In genomic region chr2:28063711-28064338, GRCm38 (mm10) we compare ENCODE assay signal across 24 mouse cellular contexts. TPM values are rescaled to one million over a fixed set of nuclear protein-coding genes. Genes with fewer than 3 reads are reported as not detected.
A peak's percentile ranks its signal among the peaks of the same experiment; 100 is the strongest.
DNase-seq lines count a peak whose midpoint lies in the region; ATAC-seq and TF ChIP-seq lines count a peak whose summit lies in the region.
"Had no signal": no experiment of that assay in that cellular context is flagged by ENCODE, and none has a peak within 500 bp of the region (broad histone marks: within the 10 kb centered on the region; RNA-seq: fewer than 3 reads in every experiment).

No protein-coding gene starts in this region.

- DNase-seq in heart, postnatal 25 days (ENCODE audit: low spot score), result no peak
- DNase-seq in liver, result peak; percentile 60
- DNase-seq in liver, postnatal 0 days, result no peak
- no peak for DNase-seq in urinary bladder, postnatal 25 days (ENCODE audit: low spot score)
- no peak for DNase-seq in lung, postnatal 10 days
- DNase-seq: cerebellum, adult 8-10 months; forebrain, postnatal 0 days; kidney, adult 9 months; kidney, postnatal 25 days; layer of hippocampus, adult 9-11 months; thymus, adult 18-20 months; thymus, postnatal 4 days had no signal

- no peak for ATAC-seq in heart, embryonic 12.5 days (ENCODE audit: insufficient number of reproducible peaks, low FRiP score)
- ATAC-seq in liver, postnatal 0 days, result peak; percentile 30
- ATAC-seq: forebrain, postnatal 0 days; midbrain, embryonic 16.5 days had no signal

- peak overlapping the region; percentile 49; the same call in 1 of the 2 replicates for H3K27ac ChIP-seq in heart, embryonic 12.5 days (ENCODE audit: poor library complexity, severe bottlenecking)
- peak overlapping the region; percentile 80 for H3K27ac ChIP-seq in bone marrow, adult 2 months (ENCODE audit: control insufficient read depth, insufficient read depth, low read depth, low read length, poor library complexity)
- H3K27ac ChIP-seq in liver, postnatal 0 days (ENCODE audit: low read depth), result peak overlapping the region; percentile 88
- H3K27ac ChIP-seq: hindbrain, embryonic 14.5 days; limb, embryonic 13.5 days; lung, embryonic 15.5 days; neural tube, embryonic 15.5 days; stomach, embryonic 15.5 days had no signal

- TF ChIP-seq EP300 in liver, postnatal 0 days (IDR thresholded peaks at IDR 0.05; ENCODE audit: low read depth), result no peak

- TF ChIP-seq POLR2A in bone marrow, adult 2 months (IDR thresholded peaks at IDR 0.05; ENCODE audit: borderline replicate concordance, control insufficient read depth, low read depth, low read length), result no peak

- no peaks in the 10 kb centered on the region for H3K36me3 ChIP-seq in heart, embryonic 12.5 days
- 0 out of 2 replicates have a peak, but pooled peaks cover 2% of the 10 kb centered on the region for H3K36me3 ChIP-seq in liver, postnatal 0 days (replicated peaks; ENCODE audit: insufficient read depth, low read length)
- H3K36me3 ChIP-seq: limb, embryonic 13.5 days; lung, embryonic 15.5 days; neural tube, embryonic 15.5 days; stomach, embryonic 15.5 days had no signal

- intact Hi-C loops in heart, postnatal 25 days (cut with DNase I), result no loop called here

- H3K27me3 ChIP-seq in heart, embryonic 12.5 days (replicated peaks), result 0 out of 2 replicates have a peak, but pooled peaks cover 5% of the 10 kb centered on the region
- H3K27me3 ChIP-seq in liver, postnatal 0 days (ENCODE audit: insufficient read depth, low read length), result no peaks in the 10 kb centered on the region
- H3K27me3 ChIP-seq: limb, embryonic 13.5 days; lung, embryonic 15.5 days; neural tube, embryonic 15.5 days; stomach, embryonic 15.5 days had no signal

- TF ChIP-seq CTCF in bone marrow, adult 2 months (IDR thresholded peaks at IDR 0.05; ENCODE audit: control insufficient read depth, insufficient read depth, low read length), result no peak
- TF ChIP-seq CTCF in liver, postnatal 0 days (IDR thresholded peaks at IDR 0.05; ENCODE audit: low read depth), result no peak

- H3K9ac ChIP-seq in heart, embryonic 12.5 days, result no peak overlapping the region
- 0 out of 2 replicates have a peak overlapping the region, but pooled peaks have one; percentile 23 for H3K9ac ChIP-seq in liver, postnatal 0 days (replicated peaks)
- H3K9ac ChIP-seq: forebrain, postnatal 0 days; hindbrain, embryonic 14.5 days; limb, embryonic 13.5 days; lung, embryonic 15.5 days; neural tube, embryonic 15.5 days; stomach, embryonic 15.5 days had no signal

- peaks cover 8% of the 10 kb centered on the region; the same call in 1 of the 2 replicates for H3K4me1 ChIP-seq in heart, embryonic 12.5 days (replicated peaks)
- H3K4me1 ChIP-seq in bone marrow, adult 2 months (ENCODE audit: control insufficient read depth, insufficient read depth, low read length), result peaks cover 3% of the 10 kb centered on the region; the same call in 1 of the 2 replicates
- peaks cover 35% of the 10 kb centered on the region for H3K4me1 ChIP-seq in liver, postnatal 0 days (ENCODE audit: insufficient read depth)
- H3K4me1 ChIP-seq: lung, embryonic 15.5 days had no signal

- H3K4me2 ChIP-seq in heart, embryonic 12.5 days, result no peak overlapping the region
- no peak overlapping the region; the same call in 1 of the 2 replicates for H3K4me2 ChIP-seq in liver, postnatal 0 days (ENCODE audit: low read depth, low read length)
- H3K4me2 ChIP-seq: hindbrain, embryonic 14.5 days; limb, embryonic 13.5 days; lung, embryonic 15.5 days; neural tube, embryonic 15.5 days; stomach, embryonic 15.5 days had no signal

- no peak overlapping the region for H3K4me3 ChIP-seq in heart, embryonic 12.5 days
- H3K4me3 ChIP-seq in bone marrow, adult 2 months (replicated peaks; ENCODE audit: control insufficient read depth, low read depth, low read length), result no peak overlapping the region
- no peak overlapping the region for H3K4me3 ChIP-seq in liver, postnatal 0 days (ENCODE audit: low read depth, low read length)
- H3K4me3 ChIP-seq: limb, embryonic 13.5 days; lung, embryonic 15.5 days; neural tube, embryonic 15.5 days; stomach, embryonic 15.5 days had no signal

- WGBS in heart, embryonic 12.5 days, result 76% methylated on average over 4 of the region's 4 CpGs
- 76% methylated on average over 4 of the region's 4 CpGs for WGBS in bone marrow, adult 2 months
- 58% methylated on average over 4 of the region's 4 CpGs for WGBS in liver, postnatal 0 days (ENCODE audit: insufficient replicate concordance)

- H3K9me3 ChIP-seq in heart, embryonic 12.5 days (replicated peaks), result no peaks in the 10 kb centered on the region
- H3K9me3 ChIP-seq in liver, postnatal 0 days (ENCODE audit: low read length), result no peaks in the 10 kb centered on the region
- H3K9me3 ChIP-seq: limb, embryonic 13.5 days; lung, embryonic 15.5 days; neural tube, embryonic 15.5 days; stomach, embryonic 15.5 days had no signal

RNA-seq across cellular contexts. Expression of gene Fcnb, which starts 20.9 kb away (rescaled TPM):
- polyA plus RNA-seq in heart, embryonic 12.5 days (2016; fragmentation: Nextera tagmentation; extraction: Ambion mirVana), result 0.33 TPM in 1 of 2 replicates, not detected in the other
- total RNA-seq in heart, postnatal 25 days (2021), result not detected
- 79.1 and 132 TPM in 2 replicates for polyA plus RNA-seq in bone marrow, adult 2 months (2011; ENCODE audit: insufficient read depth, insufficient read length, low replicate concordance, missing spikeins)
- 56.1 and 57.0 TPM in 2 replicates for polyA plus RNA-seq in liver, postnatal 0 days (2015; fragmentation: Nextera tagmentation; extraction: Ambion mirVana)
- total RNA-seq: CH12.LX; forebrain, postnatal 0 days; gastrocnemius, adult 8-10 months; left cerebral cortex, postnatal 14 days had no signal
- polyA plus RNA-seq: forebrain, postnatal 0 days; heart, postnatal 0 days; limb, embryonic 13.5 days; midbrain, embryonic 16.5 days; neural tube, embryonic 15.5 days had no signal

Comparison
In these comparisons a context has a peak if more than half of its experiments do, and no peak if none do; other contexts are left out.
1. RNA of gene Fcnb, which starts 20.9 kb away (polyA plus RNA-seq): 79.1 to 132 TPM in bone marrow, adult 2 months and 56.1 to 57.0 TPM in liver, postnatal 0 days; 0.33 TPM in heart, embryonic 12.5 days; every median in the first group is over 10 times any median in the second.
2. Peak in every context shown above with its lines, with median percentiles within 50 percentile points of each other: H3K27ac ChIP-seq.